Mouse (Mus musculus) cerebellum, adult 2 months (tissue): Measurements from ENCODE around the gene Myo10. TPM values are rescaled to one million over a fixed set of nuclear protein-coding genes. Genes with fewer than 3 reads are reported as not detected.

Experiments used
- DNase-seq, 2 experiments: peaks; one replicate each; pipeline ENCODE4 v3.0.0; 2021
- H3K27ac ChIP-seq: fragments of 200-500 bp; 2 replicates; pipeline ENCODE4 v1.5.1; 2012; ENCODE audit warnings: low read length, control low read depth, inconsistent platforms; ENCODE audit not compliant: insufficient read depth
- H3K27me3 ChIP-seq: fragments of 200-500 bp; 2 replicates; pipeline ENCODE4 v1.6.1; 2012; ENCODE audit warnings: inconsistent platforms, mild to moderate bottlenecking, low read length, moderate library complexity; ENCODE audit not compliant: control insufficient read depth, insufficient read depth
- H3K4me1 ChIP-seq: fragments of 200-500 bp; 2 replicates; pipeline ENCODE4 v1.6.1; 2011; ENCODE audit warnings: low read length; ENCODE audit not compliant: control insufficient read depth, insufficient read depth
- H3K4me3 ChIP-seq: fragments of 200-500 bp; replicated peaks from 2 replicates; pipeline ENCODE3; 2011; ENCODE audit warnings: mild to moderate bottlenecking, low read depth, low read length, control low read depth; ENCODE audit not compliant: insufficient read depth
- CTCF ChIP-seq: fragments of 200-500 bp; IDR thresholded peaks from 2 replicates; pipeline ENCODE4 v1.5.1; 2011; ENCODE audit warnings: low read depth, mild to moderate bottlenecking, control low read depth, low read length, moderate library complexity, borderline replicate concordance; ENCODE audit not compliant: insufficient read depth
- POLR2A ChIP-seq: fragments of 200-500 bp; IDR thresholded peaks from 2 replicates; pipeline ENCODE4 v1.6.1; 2011; ENCODE audit warnings: low read length, control low read depth, borderline replicate concordance; ENCODE audit not compliant: insufficient read depth
- WGBS: fragments of 180-500 bp; shearing (Covaris S2); methylation state at CpG from one replicate; pipeline ENCODE4 v1.1.7; 2018; 5-methylcytosine and 5-hydroxymethylcytosine counted together
- polyA plus RNA-seq: library from polyadenylated mRNA; depleted of rRNA; stranded (reverse); fragments of >200 nt; gene quantifications from 2 replicates; pipeline ENCODE4 v1.2.3, GENCODE M21; 2012

The Myo10 gene
- polyA plus RNA-seq, 1 experiment = 30.0 TPM

- H3K27ac ChIP-seq = no peak overlapping the region
Measured at GRCm38 (mm10) chr15:25693708-25694107, 71.4 kb downstream of the Myo10 start.

GRCm38 (mm10) chr15:25694749-25695148 lies 72.4 kb downstream of the Myo10 start:
- Histone ChIP-seq H3K27ac (no peak overlapping the region), H3K4me1 (peaks cover 3% of the 10 kb centered on the region; the same call in 1 of the 2 replicates), H3K4me3 (no peak overlapping the region), H3K27me3 (no peaks in the 10 kb centered on the region)
- DNase-seq = no peak
- WGBS = 97% methylated on average over 4 of the region's 4 CpGs
- TF ChIP-seq POLR2A = no peak
- TF ChIP-seq CTCF = no peak

More at GRCm38 (mm10) chr15:25693708-25694107, 71.4 kb downstream of the Myo10 start:
- TF ChIP-seq CTCF = peak; percentile 51; the same call in 1 of the 2 replicates
- no peak for TF ChIP-seq POLR2A
- 76% methylated on average over 11 of the region's 11 CpGs for WGBS
- no peak overlapping the region for H3K4me3 ChIP-seq
- H3K4me1 ChIP-seq = peaks cover 3% of the 10 kb centered on the region; the same call in 1 of the 2 replicates
- DNase-seq = no peak
- H3K27me3 ChIP-seq = no peaks in the 10 kb centered on the region

GRCm38 (mm10) chr15:25695253-25695652 lies 72.9 kb downstream of the Myo10 start:
- 96% methylated on average over 3 of the region's 3 CpGs for WGBS
- DNase-seq = no peak
- Histone ChIP-seq H3K27ac (no peak overlapping the region), H3K4me3 (no peak overlapping the region), H3K4me1 (peaks cover 3% of the 10 kb centered on the region; the same call in 1 of the 2 replicates), H3K27me3 (no peaks in the 10 kb centered on the region)
- TF ChIP-seq CTCF = no peak
- TF ChIP-seq POLR2A = no peak

GRCm38 (mm10) chr15:25695883-25696282 lies 73.6 kb downstream of the Myo10 start:
- H3K4me3 ChIP-seq = no peak overlapping the region
- WGBS = 93% methylated on average over 7 of the region's 7 CpGs
- H3K27ac ChIP-seq = no peak overlapping the region
- H3K27me3 ChIP-seq = no peaks in the 10 kb centered on the region
- DNase-seq = no peak
- no peak for TF ChIP-seq CTCF
- H3K4me1 ChIP-seq = peaks cover 3% of the 10 kb centered on the region; the same call in 1 of the 2 replicates

- WGBS = 11% methylated on average over 6 of the region's 6 CpGs
- Histone ChIP-seq H3K27me3 (no peaks in the 10 kb centered on the region), H3K4me1 (peaks cover 3% of the 10 kb centered on the region; the same call in 1 of the 2 replicates), H3K4me3 (no peak overlapping the region), H3K27ac (no peak overlapping the region)
- DNase-seq = peak; percentile 54 to 80
- no peak for TF ChIP-seq POLR2A
- no peak for TF ChIP-seq CTCF
Measured at GRCm38 (mm10) chr15:25696660-25697059, 74.3 kb downstream of the Myo10 start.

GRCm38 (mm10) chr15:25699032-25699557 lies 76.8 kb downstream of the Myo10 start:
- 86% methylated on average over 4 of the region's 4 CpGs for WGBS

GRCm38 (mm10) chr15:25702602-25703001 lies 80.3 kb downstream of the Myo10 start:
- Histone ChIP-seq H3K27ac (no peak overlapping the region), H3K4me3 (no peak overlapping the region), H3K4me1 (peaks cover 8% of the 10 kb centered on the region), H3K27me3 (no peaks in the 10 kb centered on the region)
- no peak for DNase-seq
- 98% methylated on average over 5 of the region's 5 CpGs for WGBS
- TF ChIP-seq CTCF (no peak), POLR2A (no peak)

More at GRCm38 (mm10) chr15:25699032-25699557, 76.8 kb downstream of the Myo10 start:
- Histone ChIP-seq H3K27me3 (no peaks in the 10 kb centered on the region), H3K4me1 (no peaks in the 10 kb centered on the region; the same call in 1 of the 2 replicates), H3K27ac (no peak overlapping the region), H3K4me3 (no peak overlapping the region)
- no peak for DNase-seq
- TF ChIP-seq CTCF (no peak), POLR2A (no peak)

GRCm38 (mm10) chr15:25704809-25705585 lies 82.7 kb downstream of the Myo10 start:
- TF ChIP-seq POLR2A (no peak), CTCF (no peak)

More at GRCm38 (mm10) chr15:25704809-25705585, 82.7 kb downstream of the Myo10 start:
- Histone ChIP-seq H3K4me3 (no peak overlapping the region), H3K27me3 (no peaks in the 10 kb centered on the region), H3K27ac (no peak overlapping the region), H3K4me1 (peaks cover 8% of the 10 kb centered on the region)
- WGBS = 58% methylated on average over 11 of the region's 11 CpGs
- peak; percentile 40 to 79 for DNase-seq
